Mouse (Mus musculus): ENCODE data around the gene Fdxr. TPM values are rescaled to one million over a fixed set of nuclear protein-coding genes. Genes with fewer than 3 reads are reported as not detected.
A peak's percentile ranks its signal among the peaks of the same experiment; 100 is the strongest.

Gene Fdxr
- 1 to 10 TPM; 7.5 to 9.5 TPM for total RNA-seq (2021)

GRCm38 (mm10) chr11:115276780-115277603 lies at the start of gene Fdxr:
Fdxr (minus strand) TSS chr11:115277050.
- DNase-seq, result peak; percentile 99

GRCm38 (mm10) chr11:115323354-115323753 lies 46.5 kb upstream of the Fdxr start:
- no peak for DNase-seq

GRCm38 (mm10) chr11:115321906-115322693 lies 45.2 kb upstream of the Fdxr start, which contains the start of gene Ush1g:
Ush1g (minus strand) TSS chr11:115322041.
- DNase-seq, result peak; percentile 73

DNA sequence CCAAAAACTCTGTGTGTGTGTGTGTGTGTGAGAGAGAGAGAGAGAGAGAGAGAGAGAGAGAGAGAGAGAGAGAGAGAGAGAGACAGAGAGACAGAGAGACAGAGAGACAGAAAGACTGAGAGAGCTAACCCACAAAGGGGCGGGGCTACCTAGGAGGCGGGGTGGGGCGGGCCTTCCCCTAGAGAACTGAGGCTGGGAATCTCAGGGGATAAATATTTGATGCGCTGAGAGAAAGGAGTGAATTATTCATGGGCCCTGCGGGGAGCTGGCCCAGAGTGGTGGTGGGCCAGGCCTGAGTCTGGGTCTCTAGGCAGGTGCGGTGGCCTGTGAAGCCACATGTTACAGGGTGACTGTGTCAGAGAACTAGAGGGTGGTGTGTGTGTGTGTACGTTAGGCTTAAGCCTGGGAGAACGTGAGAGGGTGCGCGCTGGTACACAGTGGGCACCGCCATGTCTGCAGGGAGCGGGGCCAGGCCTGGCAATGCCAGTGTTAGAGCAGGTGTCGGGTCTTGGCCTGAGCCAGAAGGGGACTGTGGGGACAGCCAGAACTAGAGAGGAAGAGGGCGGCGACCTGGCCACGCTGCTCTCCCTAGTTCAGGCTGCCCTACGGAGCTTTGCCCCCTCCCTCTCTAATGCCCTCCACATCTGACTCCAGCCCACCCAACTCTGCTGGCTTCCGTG lies 43.0 kb upstream of the Fdxr start:
- no peak for DNase-seq

DNA sequence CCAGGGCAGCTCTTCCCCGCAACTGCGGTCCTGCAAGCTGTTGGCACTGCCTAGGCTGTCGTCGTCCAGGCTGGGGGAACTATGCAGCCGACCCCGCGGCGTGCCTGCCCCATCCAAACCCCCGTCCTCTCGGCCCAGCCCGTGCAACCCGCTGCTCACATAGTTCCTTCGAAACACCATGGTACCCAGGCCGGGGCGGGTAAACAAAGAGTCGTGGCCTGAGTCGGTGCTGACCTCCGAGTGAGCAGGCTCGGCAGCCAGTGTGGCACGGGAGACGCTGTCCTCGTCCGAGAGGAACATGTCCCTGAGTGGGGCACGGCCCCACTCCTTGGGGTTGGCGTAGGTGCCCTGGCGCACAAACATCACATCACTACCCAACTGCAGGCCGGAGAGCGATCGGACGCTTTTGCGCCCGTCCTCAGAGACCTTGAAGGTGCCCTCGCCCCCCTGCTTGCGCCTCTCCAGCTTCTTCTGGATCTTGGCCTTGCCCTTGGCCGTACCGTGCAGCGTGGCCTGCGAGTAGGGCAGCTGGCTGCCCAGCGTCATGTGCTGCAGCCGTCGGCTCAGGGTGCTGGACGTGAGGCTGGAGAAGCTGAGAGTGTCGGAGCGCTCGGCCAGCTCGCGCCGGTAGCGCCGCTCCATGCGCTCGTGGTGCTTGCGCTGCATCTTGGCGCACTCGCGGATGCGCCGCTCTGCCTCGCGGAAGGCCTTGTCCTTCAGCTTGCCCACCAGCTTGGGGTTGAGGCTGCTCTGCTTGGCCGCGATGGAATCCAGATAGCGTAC lies 41.6 kb upstream of the Fdxr start:
- DNase-seq, result no peak

DNA sequence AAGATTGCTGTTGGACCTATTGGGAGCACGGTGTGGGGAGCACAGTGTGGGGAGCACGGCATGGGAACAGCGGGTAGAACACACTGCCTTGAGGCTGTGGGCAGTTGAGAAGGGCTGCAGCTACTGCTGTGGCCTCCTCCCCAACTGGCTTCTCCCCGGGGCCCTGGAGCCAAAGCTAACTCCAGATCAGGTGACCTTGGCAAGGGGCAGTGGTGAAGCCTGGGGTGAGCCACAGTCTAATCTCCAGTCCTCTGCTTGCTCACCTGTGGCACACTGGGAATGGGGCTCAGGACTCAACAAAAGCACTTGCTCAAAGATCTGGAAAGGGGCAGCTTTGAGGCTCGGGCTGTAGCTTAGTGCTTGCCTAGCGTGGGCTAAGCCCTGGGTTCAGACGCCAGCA lies 40.4 kb upstream of the Fdxr start:
- no peak for DNase-seq

GRCm38 (mm10) chr11:115314249-115314648 lies 37.4 kb upstream of the Fdxr start:
- DNase-seq, result no peak

GRCm38 (mm10) chr11:115308781-115309180 lies 31.9 kb upstream of the Fdxr start:
- no peak for DNase-seq

DNA sequence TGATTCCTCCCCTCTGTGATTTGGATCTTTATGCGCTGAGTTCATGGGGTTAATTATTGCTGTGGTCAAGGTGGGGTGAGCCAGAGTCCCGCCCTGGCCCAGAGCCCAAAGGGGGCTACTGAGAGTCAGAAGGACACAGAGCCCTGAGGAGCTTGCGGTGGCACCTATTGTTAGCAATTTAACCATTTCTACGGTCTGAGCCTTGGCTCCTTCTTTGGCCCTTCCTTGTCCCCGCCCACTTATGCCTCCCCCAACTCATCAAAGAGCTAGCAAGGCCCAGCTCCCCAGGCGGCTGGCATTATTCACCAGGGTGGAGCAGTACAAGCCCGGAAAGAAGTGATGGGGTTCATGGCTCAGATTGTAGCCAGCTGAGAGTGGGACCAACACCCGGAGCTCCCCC lies 30.0 kb upstream of the Fdxr start, which contains the start of gene Otop2:
TSS of gene Otop2 (plus strand) at position 301 of the 400 bp plus-strand sequence.
- DNase-seq, result no peak

- no peak for DNase-seq
Observed at GRCm38 (mm10) chr11:115303167-115303566, 26.3 kb upstream of the Fdxr start.

- no peak for DNase-seq
Observed at GRCm38 (mm10) chr11:115301351-115301750, 24.5 kb upstream of the Fdxr start.

- no peak for DNase-seq
Observed at GRCm38 (mm10) chr11:115300745-115301144, 23.9 kb upstream of the Fdxr start.

- DNase-seq, result no peak
Observed at GRCm38 (mm10) chr11:115298160-115298559, 21.3 kb upstream of the Fdxr start.

- DNase-seq, result peak; percentile 51
Observed at GRCm38 (mm10) chr11:115297214-115297826, 20.5 kb upstream of the Fdxr start, which contains the start of gene Fads6. Fads6 (minus strand) TSS chr11:115297663.

GRCm38 (mm10) chr11:115296471-115297210 lies 19.8 kb upstream of the Fdxr start:
- no peak for DNase-seq

DNA sequence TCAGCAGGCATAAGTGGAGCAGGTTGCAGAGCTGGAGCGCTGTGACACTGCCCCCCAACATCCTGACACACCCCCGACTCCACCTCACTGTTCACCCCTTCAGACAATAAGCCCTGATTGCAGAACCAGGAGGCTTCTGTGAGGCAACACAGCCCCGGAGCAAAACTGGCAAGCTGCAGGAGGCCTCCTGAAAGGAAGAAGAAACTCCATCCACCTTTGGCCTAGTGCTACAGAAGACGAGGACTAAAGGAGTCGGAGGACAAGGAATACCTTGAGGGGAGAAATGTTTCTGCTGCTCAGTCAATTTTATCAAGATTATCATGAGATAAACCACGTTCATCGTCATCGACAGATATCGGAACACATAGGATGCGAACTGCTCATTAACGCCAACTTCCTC lies 19.1 kb upstream of the Fdxr start:
- no peak for DNase-seq

GRCm38 (mm10) chr11:115292631-115293375 lies 16.0 kb upstream of the Fdxr start:
- no peak for DNase-seq

DNA sequence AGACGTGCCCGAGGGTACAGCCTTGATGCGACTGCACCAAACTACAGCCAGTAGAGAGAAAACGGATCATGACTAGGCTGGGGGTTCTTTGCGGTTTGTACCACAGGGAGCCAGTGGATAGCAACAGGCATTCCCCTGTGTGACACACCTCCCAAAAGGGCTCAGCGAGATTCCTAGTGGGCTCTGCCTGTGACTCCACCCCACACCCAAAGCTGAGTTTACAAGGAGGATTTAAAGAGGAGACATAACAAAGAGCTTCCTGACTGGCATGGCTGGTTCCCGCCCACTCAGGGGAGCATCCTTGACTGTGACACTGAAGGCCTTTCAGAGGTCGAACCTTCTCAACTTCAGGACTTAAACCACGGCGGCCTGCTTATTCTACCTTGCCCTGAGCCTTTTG lies 14.7 kb upstream of the Fdxr start:
- DNase-seq, result no peak

DNA sequence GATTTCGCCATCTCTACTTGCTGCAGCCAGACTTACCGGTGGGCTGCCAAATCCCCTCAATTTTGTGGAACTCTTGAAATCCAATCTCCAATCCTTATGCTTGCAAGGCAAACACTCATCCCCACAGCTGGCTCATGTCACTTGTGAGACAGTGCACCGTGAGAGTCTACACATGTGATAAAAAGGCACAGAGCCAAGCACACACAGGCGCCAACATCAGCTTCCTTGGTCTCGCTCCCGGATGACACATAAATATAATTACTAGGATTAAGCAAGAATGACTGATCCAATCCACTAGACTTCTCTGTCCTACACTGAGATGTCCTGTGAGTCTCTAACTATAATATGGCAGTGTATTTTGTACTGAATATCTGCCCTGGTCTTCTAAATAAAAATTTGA lies 14.1 kb upstream of the Fdxr start:
- peak; percentile 83 for DNase-seq

GRCm38 (mm10) chr11:115290314-115290713 lies 13.5 kb upstream of the Fdxr start:
- no peak for DNase-seq
